ENCODE assay signal across 16 mouse cellular contexts in the genomic region with DNA sequence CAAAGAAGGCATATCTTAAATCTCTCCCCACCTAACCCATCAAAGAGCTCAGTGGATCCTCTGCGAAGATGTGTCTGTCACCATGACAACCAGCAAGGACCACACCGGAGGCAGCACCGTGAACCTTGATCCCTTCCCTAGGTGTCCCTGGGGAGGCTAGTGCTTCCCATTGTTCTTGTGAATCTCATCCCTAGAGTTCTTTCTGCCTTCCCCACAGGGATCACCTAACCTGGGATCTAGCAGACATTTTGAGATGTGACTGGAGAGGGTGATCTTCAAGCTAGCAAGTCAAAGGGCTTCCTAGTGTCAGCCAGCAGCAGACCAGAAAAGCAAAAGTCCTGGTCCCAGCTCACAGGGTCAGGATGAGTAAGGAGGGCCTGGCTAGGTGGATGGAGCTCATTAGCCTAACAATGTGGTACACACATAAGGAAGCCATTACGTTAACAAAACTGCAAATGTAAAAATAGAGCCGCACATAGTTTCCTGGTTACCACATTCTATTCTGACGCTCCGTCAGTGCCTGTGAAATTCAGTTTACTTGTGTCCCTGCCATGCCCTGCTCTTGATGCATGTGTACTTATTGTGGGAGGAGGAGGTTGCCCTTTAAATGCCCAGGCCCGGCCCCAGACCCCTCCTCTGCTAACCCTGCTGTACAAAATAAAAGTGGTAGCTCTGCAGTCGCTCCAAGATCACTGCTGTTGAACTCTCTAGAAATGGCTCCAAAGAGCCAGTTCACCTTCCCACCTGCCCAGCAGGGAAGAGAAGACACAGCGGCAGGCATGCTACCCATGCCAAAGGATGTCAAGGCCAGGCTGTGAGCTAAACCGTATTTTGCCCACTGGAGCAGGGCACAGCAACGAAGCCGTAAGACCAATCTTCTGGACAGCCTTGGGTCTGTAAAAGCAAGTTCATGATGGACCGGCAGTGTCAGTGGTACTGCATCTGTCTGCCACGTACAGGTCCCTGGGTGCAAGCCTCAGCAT. TPM values are rescaled to one million over a fixed set of nuclear protein-coding genes. Genes with fewer than 3 reads are reported as not detected.
DNase-seq lines count a peak whose midpoint lies in the region; ATAC-seq lines count a peak whose summit lies in the region.
"Had no signal": no experiment of that assay in that cellular context is flagged by ENCODE, and none has a peak within 500 bp of the region (broad histone marks: within the 10 kb centered on the region; RNA-seq: fewer than 3 reads in every experiment).

No protein-coding gene starts in this region.

- no peaks in the 10 kb centered on the region for H3K27me3 ChIP-seq in heart, embryonic 15.5 days
- no peaks in the 10 kb centered on the region for H3K27me3 ChIP-seq in neural tube, embryonic 13.5 days
- H3K27me3 ChIP-seq in neural tube, embryonic 15.5 days (replicated peaks) = no peaks in the 10 kb centered on the region
- no peaks in the 10 kb centered on the region for H3K27me3 ChIP-seq in forebrain, embryonic 15.5 days
- H3K27me3 ChIP-seq: lung, embryonic 15.5 days had no signal

- 61% methylated on average over 15 of the region's 15 CpGs for WGBS in heart, embryonic 15.5 days
- 48% methylated on average over 15 of the region's 15 CpGs for WGBS in neural tube, embryonic 13.5 days
- WGBS in neural tube, embryonic 15.5 days = 44% methylated on average over 15 of the region's 15 CpGs
- 46% methylated on average over 15 of the region's 15 CpGs for WGBS in forebrain, embryonic 15.5 days

- H3K9ac ChIP-seq in heart, embryonic 15.5 days = no peak overlapping the region
- H3K9ac ChIP-seq in neural tube, embryonic 13.5 days = no peak overlapping the region
- H3K9ac ChIP-seq in neural tube, embryonic 15.5 days (replicated peaks) = no peak overlapping the region
- no peak overlapping the region for H3K9ac ChIP-seq in forebrain, embryonic 15.5 days (replicated peaks)
- H3K9ac ChIP-seq: lung, embryonic 15.5 days had no signal

- H3K27ac ChIP-seq in heart, embryonic 15.5 days = no peak overlapping the region; the same call in 1 of the 2 replicates
- H3K27ac ChIP-seq in neural tube, embryonic 13.5 days (replicated peaks) = peak overlapping the region; percentile 23; the same call in 1 of the 2 replicates
- no peak overlapping the region for H3K27ac ChIP-seq in neural tube, embryonic 15.5 days (replicated peaks)
- H3K27ac ChIP-seq in forebrain, embryonic 15.5 days (replicated peaks) = peak overlapping the region; percentile 36; the same call in 1 of the 2 replicates
- H3K27ac ChIP-seq: lung, embryonic 15.5 days had no signal

- H3K4me3 ChIP-seq in heart, embryonic 15.5 days = no peak overlapping the region
- H3K4me3 ChIP-seq in neural tube, embryonic 13.5 days = no peak overlapping the region
- H3K4me3 ChIP-seq in neural tube, embryonic 15.5 days (replicated peaks) = no peak overlapping the region
- no peak overlapping the region for H3K4me3 ChIP-seq in forebrain, embryonic 15.5 days
- H3K4me3 ChIP-seq: erythroblast, embryonic 14.5 days; lung, embryonic 15.5 days had no signal

- H3K36me3 ChIP-seq in heart, embryonic 15.5 days = no peaks in the 10 kb centered on the region
- H3K36me3 ChIP-seq in neural tube, embryonic 13.5 days = no peaks in the 10 kb centered on the region
- H3K36me3 ChIP-seq in neural tube, embryonic 15.5 days = no peaks in the 10 kb centered on the region
- H3K36me3 ChIP-seq in forebrain, embryonic 15.5 days = no peaks in the 10 kb centered on the region
- H3K36me3 ChIP-seq: lung, embryonic 15.5 days had no signal

- DNase-seq in heart, adult 9 months (ENCODE audit: low spot score in 2 of 2) = no peak
- DNase-seq in layer of hippocampus, adult 9-10 months (ENCODE audit: low spot score) = no peak
- no peak for DNase-seq in kidney, postnatal 10 days
- DNase-seq: adrenal gland, adult 2 months; B cell, adult 2 months; cerebellum, adult 18-20 months; heart, adult 11 months; right cerebral cortex, adult 18-20 months; thymus, postnatal 36 days had no signal

- no peaks in the 10 kb centered on the region for H3K9me3 ChIP-seq in heart, embryonic 15.5 days (replicated peaks)
- no peaks in the 10 kb centered on the region for H3K9me3 ChIP-seq in neural tube, embryonic 13.5 days
- no peaks in the 10 kb centered on the region for H3K9me3 ChIP-seq in neural tube, embryonic 15.5 days (replicated peaks)
- no peaks in the 10 kb centered on the region for H3K9me3 ChIP-seq in forebrain, embryonic 15.5 days
- H3K9me3 ChIP-seq: lung, embryonic 15.5 days had no signal

- 0 out of 2 replicates have a peak, but pooled peaks have one; percentile 20 for ATAC-seq in heart, embryonic 15.5 days (replicated peaks; ENCODE audit: insufficient number of reproducible peaks, insufficient read depth, low FRiP score, low read depth)
- no peak for ATAC-seq in neural tube, embryonic 13.5 days (ENCODE audit: low read depth)
- ATAC-seq in neural tube, embryonic 15.5 days (ENCODE audit: low FRiP score) = no peak
- ATAC-seq in forebrain, embryonic 15.5 days (replicated peaks) = no peak

- H3K4me1 ChIP-seq in heart, embryonic 15.5 days (replicated peaks) = peaks cover 19% of the 10 kb centered on the region
- H3K4me1 ChIP-seq in neural tube, embryonic 13.5 days (replicated peaks) = peaks cover 61% of the 10 kb centered on the region
- H3K4me1 ChIP-seq in neural tube, embryonic 15.5 days = peaks cover 22% of the 10 kb centered on the region
- peaks cover 57% of the 10 kb centered on the region for H3K4me1 ChIP-seq in forebrain, embryonic 15.5 days

- H3K4me2 ChIP-seq in heart, embryonic 15.5 days = no peak overlapping the region
- H3K4me2 ChIP-seq in neural tube, embryonic 13.5 days = no peak overlapping the region
- no peak overlapping the region for H3K4me2 ChIP-seq in neural tube, embryonic 15.5 days
- H3K4me2 ChIP-seq in forebrain, embryonic 15.5 days (replicated peaks) = peak overlapping the region; percentile 14
- H3K4me2 ChIP-seq: liver, embryonic 11.5 days; lung, embryonic 15.5 days had no signal

RNA-seq across cellular contexts. Expression of a gene that starts 6.8 kb away (rescaled TPM):
- 20.7 and 27.8 TPM in 2 replicates for polyA plus RNA-seq in heart, embryonic 15.5 days (2015; fragmentation: Nextera tagmentation; extraction: Ambion mirVana)
- polyA plus RNA-seq in neural tube, embryonic 13.5 days (2015; fragmentation: Nextera tagmentation; extraction: Ambion mirVana) = 34.9 and 38.6 TPM in 2 replicates
- polyA plus RNA-seq in neural tube, embryonic 15.5 days (2015; fragmentation: Nextera tagmentation; extraction: Ambion mirVana) = 40.8 and 44.1 TPM in 2 replicates
- polyA plus RNA-seq in forebrain, embryonic 15.5 days (2015; fragmentation: Nextera tagmentation; extraction: Ambion mirVana) = 48.1 and 51.1 TPM in 2 replicates

Comparison
In these comparisons a context has a peak if more than half of its experiments do, and no peak if none do; other contexts are left out.
1. H3K27ac ChIP-seq: peak in neural tube, embryonic 13.5 days (single experiment) and forebrain, embryonic 15.5 days (single experiment); none in heart, embryonic 15.5 days (single experiment) and neural tube, embryonic 15.5 days (single experiment).